In genomic region chr15:99644776-99645175, GRCm38 (mm10) we compare ENCODE assay signal across 11 mouse cellular contexts. TPM values are rescaled to one million over a fixed set of nuclear protein-coding genes. Genes with fewer than 3 reads are reported as not detected.
DNase-seq lines count a peak whose midpoint lies in the region; ATAC-seq and TF ChIP-seq lines count a peak whose summit lies in the region.
"Had no signal": no experiment of that assay in that cellular context is flagged by ENCODE, and none has a peak within 500 bp of the region (broad histone marks: within the 10 kb centered on the region; RNA-seq: fewer than 3 reads in every experiment).

No protein-coding gene starts in this region.

- no peak for TF ChIP-seq CTCF in liver, postnatal 0 days (IDR thresholded peaks at IDR 0.05; ENCODE audit: low read depth)

- TF ChIP-seq EP300 in liver, postnatal 0 days (IDR thresholded peaks at IDR 0.05; ENCODE audit: low read depth): no peak

- H3K9ac ChIP-seq in heart, embryonic 15.5 days: no peak overlapping the region
- H3K9ac ChIP-seq in embryonic facial prominence, embryonic 15.5 days: no peak overlapping the region
- no peak overlapping the region for H3K9ac ChIP-seq in midbrain, embryonic 15.5 days
- no peak overlapping the region for H3K9ac ChIP-seq in liver, postnatal 0 days (replicated peaks)

- peaks cover 15% of the 10 kb centered on the region for H3K36me3 ChIP-seq in heart, embryonic 15.5 days
- peaks cover 3% of the 10 kb centered on the region; the same call in 1 of the 2 replicates for H3K36me3 ChIP-seq in embryonic facial prominence, embryonic 15.5 days
- H3K36me3 ChIP-seq in midbrain, embryonic 15.5 days (replicated peaks): no peaks in the 10 kb centered on the region
- H3K36me3 ChIP-seq in liver, postnatal 0 days (replicated peaks; ENCODE audit: insufficient read depth, low read length): peaks cover 12% of the 10 kb centered on the region

- no peak for ATAC-seq in heart, embryonic 15.5 days (replicated peaks; ENCODE audit: insufficient number of reproducible peaks, insufficient read depth, low FRiP score, low read depth)
- ATAC-seq in embryonic facial prominence, embryonic 15.5 days (ENCODE audit: insufficient number of reproducible peaks, low FRiP score, low TSS enrichment, low read depth): no peak
- ATAC-seq in midbrain, embryonic 15.5 days (replicated peaks): 0 out of 2 replicates have a peak, but pooled peaks have one; percentile 63
- ATAC-seq in granulocyte monocyte progenitor cell, adult 5-6 weeks (replicated peaks; ENCODE audit: poor library complexity, severe bottlenecking): no peak
- no peak for ATAC-seq in liver, postnatal 0 days

- no peaks in the 10 kb centered on the region for H3K9me3 ChIP-seq in heart, embryonic 15.5 days (replicated peaks)
- H3K9me3 ChIP-seq in embryonic facial prominence, embryonic 15.5 days (replicated peaks): no peaks in the 10 kb centered on the region
- no peaks in the 10 kb centered on the region for H3K9me3 ChIP-seq in midbrain, embryonic 15.5 days
- H3K9me3 ChIP-seq in liver, postnatal 0 days (ENCODE audit: low read length): no peaks in the 10 kb centered on the region

- H3K4me1 ChIP-seq in heart, embryonic 15.5 days (replicated peaks): peaks cover 55% of the 10 kb centered on the region
- H3K4me1 ChIP-seq in embryonic facial prominence, embryonic 15.5 days: peaks cover 49% of the 10 kb centered on the region
- H3K4me1 ChIP-seq in midbrain, embryonic 15.5 days: peaks cover 64% of the 10 kb centered on the region
- H3K4me1 ChIP-seq in liver, postnatal 0 days (ENCODE audit: insufficient read depth): peaks cover 13% of the 10 kb centered on the region

- 47% methylated on average over 7 of the region's 7 CpGs for WGBS in heart, embryonic 15.5 days
- WGBS in embryonic facial prominence, embryonic 15.5 days: 51% methylated on average over 7 of the region's 7 CpGs
- 31% methylated on average over 7 of the region's 7 CpGs for WGBS in midbrain, embryonic 15.5 days
- 63% methylated on average over 7 of the region's 7 CpGs for WGBS in liver, postnatal 0 days (ENCODE audit: insufficient replicate concordance)

- H3K4me2 ChIP-seq in heart, embryonic 15.5 days: peak overlapping the region; percentile 30
- no peak overlapping the region for H3K4me2 ChIP-seq in embryonic facial prominence, embryonic 15.5 days (replicated peaks)
- H3K4me2 ChIP-seq in midbrain, embryonic 15.5 days: no peak overlapping the region; the same call in 1 of the 2 replicates
- no peak overlapping the region for H3K4me2 ChIP-seq in liver, postnatal 0 days (ENCODE audit: low read depth, low read length)

- no peak for DNase-seq in heart, adult 8-10 months (ENCODE audit: low spot score)
- DNase-seq in CD4-positive helper T cell, adult 2 months (ENCODE audit: low read depth, low spot score): peak; percentile 39
- DNase-seq in liver, postnatal 0 days: no peak
- DNase-seq in spleen, postnatal 4 days (ENCODE audit: low spot score in 2 of 2): no peak
- DNase-seq: kidney, adult 11 months had no signal

- no peak overlapping the region for H3K4me3 ChIP-seq in heart, embryonic 15.5 days
- H3K4me3 ChIP-seq in embryonic facial prominence, embryonic 15.5 days (replicated peaks): no peak overlapping the region
- H3K4me3 ChIP-seq in midbrain, embryonic 15.5 days: no peak overlapping the region
- no peak overlapping the region for H3K4me3 ChIP-seq in liver, postnatal 0 days (ENCODE audit: low read depth, low read length)

- no peak overlapping the region for H3K27ac ChIP-seq in heart, embryonic 15.5 days
- H3K27ac ChIP-seq in embryonic facial prominence, embryonic 15.5 days (replicated peaks): 0 out of 2 replicates have a peak overlapping the region, but pooled peaks have one; percentile 14
- peak overlapping the region; percentile 35 for H3K27ac ChIP-seq in midbrain, embryonic 15.5 days
- H3K27ac ChIP-seq in liver, postnatal 0 days (ENCODE audit: low read depth): no peak overlapping the region

- no peaks in the 10 kb centered on the region for H3K27me3 ChIP-seq in heart, embryonic 15.5 days
- H3K27me3 ChIP-seq in embryonic facial prominence, embryonic 15.5 days: no peaks in the 10 kb centered on the region
- no peaks in the 10 kb centered on the region for H3K27me3 ChIP-seq in midbrain, embryonic 15.5 days (replicated peaks)
- H3K27me3 ChIP-seq in liver, postnatal 0 days (ENCODE audit: insufficient read depth, low read length): no peaks in the 10 kb centered on the region

RNA-seq across cellular contexts. Expression of gene Racgap1, which starts 6.7 kb away (rescaled TPM):
- polyA plus RNA-seq in heart, embryonic 15.5 days (2015; fragmentation: Nextera tagmentation; extraction: Ambion mirVana): 112 and 125 TPM in 2 replicates
- total RNA-seq in heart, adult 8-10 months (2022): 1 to 10 TPM in 1 of 4 experiments, under 1 TPM in 3; 0.46 to 1.6 (median 0.99) TPM
- 110 and 118 TPM in 2 replicates for polyA plus RNA-seq in embryonic facial prominence, embryonic 15.5 days (2015; fragmentation: Nextera tagmentation; extraction: Ambion mirVana)
- polyA plus RNA-seq in midbrain, embryonic 15.5 days (2015; fragmentation: Nextera tagmentation; extraction: Ambion mirVana): 49.0 and 56.9 TPM in 2 replicates
- total RNA-seq in granulocyte monocyte progenitor cell, adult 5-6 weeks (2014; fragmentation: Nextera tagmentation): 47.0 and 75.5 TPM in 2 replicates
- 76.4 and 80.0 TPM in 2 replicates for total RNA-seq in granulocyte monocyte progenitor cell, adult 5-6 weeks (2017)
- 28.6 and 31.9 TPM in 2 replicates for polyA plus RNA-seq in liver, postnatal 0 days (2015; fragmentation: Nextera tagmentation; extraction: Ambion mirVana)

RNA-seq across cellular contexts. Expression of gene Asic1, which starts 25.4 kb away (rescaled TPM):
- polyA plus RNA-seq in heart, embryonic 15.5 days (2015; fragmentation: Nextera tagmentation; extraction: Ambion mirVana): 1.4 and 2.4 TPM in 2 replicates
- total RNA-seq in heart, adult 8-10 months (2022): under 1 TPM; 0.14 to 0.56 (median 0.35) TPM
- polyA plus RNA-seq in embryonic facial prominence, embryonic 15.5 days (2015; fragmentation: Nextera tagmentation; extraction: Ambion mirVana): 4.4 and 4.6 TPM in 2 replicates
- polyA plus RNA-seq in midbrain, embryonic 15.5 days (2015; fragmentation: Nextera tagmentation; extraction: Ambion mirVana): 64.0 and 65.9 TPM in 2 replicates
- total RNA-seq in granulocyte monocyte progenitor cell, adult 5-6 weeks (2014; fragmentation: Nextera tagmentation): not detected in 2 replicates
- total RNA-seq in granulocyte monocyte progenitor cell, adult 5-6 weeks (2017): not detected in 2 replicates
- polyA plus RNA-seq in liver, postnatal 0 days (2015; fragmentation: Nextera tagmentation; extraction: Ambion mirVana): 0.38 and 0.54 TPM in 2 replicates

RNA-seq across cellular contexts. Expression of gene Aqp6, which starts 43.6 kb away (rescaled TPM):
- polyA plus RNA-seq in heart, embryonic 15.5 days (2015; fragmentation: Nextera tagmentation; extraction: Ambion mirVana): not detected in 2 replicates
- total RNA-seq in heart, adult 8-10 months (2022): under 1 TPM in 2 of 4 experiments, not detected in 2; 0.17 to 0.41 TPM
- polyA plus RNA-seq in embryonic facial prominence, embryonic 15.5 days (2015; fragmentation: Nextera tagmentation; extraction: Ambion mirVana): not detected in 2 replicates
- 0.41 and 0.49 TPM in 2 replicates for polyA plus RNA-seq in midbrain, embryonic 15.5 days (2015; fragmentation: Nextera tagmentation; extraction: Ambion mirVana)
- total RNA-seq in granulocyte monocyte progenitor cell, adult 5-6 weeks (2014; fragmentation: Nextera tagmentation): not detected in 2 replicates
- not detected in 2 replicates for total RNA-seq in granulocyte monocyte progenitor cell, adult 5-6 weeks (2017)
- not detected in 2 replicates for polyA plus RNA-seq in liver, postnatal 0 days (2015; fragmentation: Nextera tagmentation; extraction: Ambion mirVana)
- polyA plus RNA-seq: liver, embryonic 16.5 days; small intestine, adult 2 months had no signal

RNA-seq across cellular contexts. Expression of gene Aqp5, which starts 54.2 kb away (rescaled TPM):
- polyA plus RNA-seq in heart, embryonic 15.5 days (2015; fragmentation: Nextera tagmentation; extraction: Ambion mirVana): 0.72 and 2.7 TPM in 2 replicates
- total RNA-seq in heart, adult 8-10 months (2022): under 1 TPM in 3 of 4 experiments, not detected in 1; 0.26 to 0.57 (median 0.37) TPM
- polyA plus RNA-seq in embryonic facial prominence, embryonic 15.5 days (2015; fragmentation: Nextera tagmentation; extraction: Ambion mirVana): 3.5 and 6.0 TPM in 2 replicates
- 1.3 and 1.4 TPM in 2 replicates for polyA plus RNA-seq in midbrain, embryonic 15.5 days (2015; fragmentation: Nextera tagmentation; extraction: Ambion mirVana)
- not detected in 2 replicates for total RNA-seq in granulocyte monocyte progenitor cell, adult 5-6 weeks (2014; fragmentation: Nextera tagmentation)
- total RNA-seq in granulocyte monocyte progenitor cell, adult 5-6 weeks (2017): not detected in 2 replicates
- polyA plus RNA-seq in liver, postnatal 0 days (2015; fragmentation: Nextera tagmentation; extraction: Ambion mirVana): 0.14 TPM in 1 of 2 replicates, not detected in the other

RNA-seq across cellular contexts. Expression of gene Smarcd1, which starts 57.2 kb away (rescaled TPM):
- 17.7 and 24.7 TPM in 2 replicates for polyA plus RNA-seq in heart, embryonic 15.5 days (2015; fragmentation: Nextera tagmentation; extraction: Ambion mirVana)
- total RNA-seq in heart, adult 8-10 months (2022): 10 to 100 TPM; 21.7 to 25.8 (median 24.5) TPM
- 37.4 and 40.1 TPM in 2 replicates for polyA plus RNA-seq in embryonic facial prominence, embryonic 15.5 days (2015; fragmentation: Nextera tagmentation; extraction: Ambion mirVana)
- polyA plus RNA-seq in midbrain, embryonic 15.5 days (2015; fragmentation: Nextera tagmentation; extraction: Ambion mirVana): 114 and 119 TPM in 2 replicates
- total RNA-seq in granulocyte monocyte progenitor cell, adult 5-6 weeks (2014; fragmentation: Nextera tagmentation): 29.8 and 34.7 TPM in 2 replicates
- 16.3 and 28.0 TPM in 2 replicates for total RNA-seq in granulocyte monocyte progenitor cell, adult 5-6 weeks (2017)
- 4.7 and 5.3 TPM in 2 replicates for polyA plus RNA-seq in liver, postnatal 0 days (2015; fragmentation: Nextera tagmentation; extraction: Ambion mirVana)

Comparison
In these comparisons a context has a peak if more than half of its experiments do, and no peak if none do; other contexts are left out.
1. H3K27ac ChIP-seq: peak in embryonic facial prominence, embryonic 15.5 days (single experiment) and midbrain, embryonic 15.5 days (single experiment); none in heart, embryonic 15.5 days (single experiment) and liver, postnatal 0 days (single experiment).
2. RNA of gene Asic1, which starts 25.4 kb away (polyA plus RNA-seq): 64.0 to 65.9 TPM in midbrain, embryonic 15.5 days; 4.4 to 4.6 TPM in embryonic facial prominence, embryonic 15.5 days, 1.4 to 2.4 TPM in heart, embryonic 15.5 days and 0.38 to 0.54 TPM in liver, postnatal 0 days; every median in the first group is over 10 times any median in the second.